Mouse (Mus musculus) right cerebral cortex, postnatal 14 days (tissue): ENCODE measurements around the gene 6330409D20Rik.

Source experiments
- DNase-seq: peaks from one replicate; pipeline ENCODE4 v3.0.0; 2022

The 6330409D20Rik gene

DNA sequence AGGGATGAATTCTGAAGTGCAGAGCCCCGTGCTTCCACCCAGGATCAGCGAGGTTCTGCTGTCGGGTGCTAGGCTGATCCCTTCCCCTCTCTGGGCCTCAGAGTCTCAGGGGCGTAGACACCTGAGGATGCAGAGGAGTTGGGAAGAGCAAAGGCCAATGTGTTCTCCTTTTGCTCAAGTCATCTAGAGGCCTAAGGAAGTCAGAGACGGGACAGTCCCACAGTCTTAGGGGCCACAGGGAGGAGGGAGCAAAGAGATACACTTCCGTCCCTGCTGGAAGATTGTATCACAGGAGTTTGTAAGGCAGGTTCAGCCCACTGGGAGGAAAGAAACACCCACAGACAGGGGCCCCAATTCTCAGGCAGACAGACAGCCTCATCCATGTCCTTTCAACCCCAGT lies 18.8 kb downstream of the 6330409D20Rik start:
- no peak for DNase-seq

DNA sequence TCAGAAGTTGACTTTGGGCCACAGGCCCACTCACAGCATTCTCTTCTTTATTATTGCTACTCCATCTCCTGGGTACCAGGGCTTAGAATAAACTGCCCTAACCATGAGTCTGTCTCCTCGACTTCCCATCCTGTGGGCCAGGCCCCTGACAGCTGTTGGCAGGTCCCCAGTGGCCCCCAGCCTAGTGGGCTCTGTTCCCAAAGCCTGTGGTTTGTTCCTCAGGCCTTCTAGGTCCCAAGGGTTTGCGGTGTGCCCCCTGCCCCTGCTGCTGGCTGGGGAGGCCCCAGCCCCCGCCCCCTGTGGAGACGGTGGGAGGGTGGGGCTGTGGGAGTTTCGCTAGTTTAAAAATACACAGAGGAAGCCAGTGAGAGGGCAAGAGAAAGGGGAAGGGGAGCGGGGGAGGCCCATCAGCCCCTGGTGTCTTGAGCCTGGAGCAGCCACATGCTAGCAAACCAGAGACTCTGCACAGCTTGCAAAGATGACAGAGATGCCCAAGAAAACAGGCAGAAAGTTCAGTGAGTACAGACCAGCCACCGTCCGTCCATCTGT lies 20.1 kb downstream of the 6330409D20Rik start, which contains the start of gene Sh2d3c:
TSS of gene Sh2d3c (plus strand) at position 375 of the 549 bp plus-strand sequence.
- no peak for DNase-seq

- DNase-seq = no peak
Measured at GRCm38 (mm10) chr2:32720053-32720452, 20.8 kb downstream of the 6330409D20Rik start.

DNA sequence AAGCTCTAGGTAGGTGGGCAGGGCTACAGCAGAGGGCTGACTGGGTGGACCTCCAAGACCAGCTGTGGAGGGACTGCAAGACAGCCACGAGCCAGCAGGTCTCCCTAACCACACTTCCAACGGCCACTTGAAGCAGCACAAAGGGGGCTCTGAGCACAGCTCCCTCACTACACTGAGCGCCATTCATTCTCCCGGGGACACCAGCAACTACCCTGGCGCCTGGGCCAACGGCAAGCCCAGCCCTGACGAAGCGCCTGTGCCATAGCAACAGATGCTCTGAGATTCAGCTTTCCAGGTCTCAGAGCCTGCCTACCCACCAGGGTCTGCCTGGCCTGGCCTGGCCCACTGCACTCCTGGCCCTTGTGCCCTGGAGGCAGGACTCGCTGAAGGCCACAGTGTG lies 22.1 kb downstream of the 6330409D20Rik start:
- DNase-seq = peak; percentile 38

GRCm38 (mm10) chr2:32714987-32715425 lies 25.8 kb downstream of the 6330409D20Rik start:
- DNase-seq = no peak

GRCm38 (mm10) chr2:32714117-32714986 lies 26.5 kb downstream of the 6330409D20Rik start:
- no peak for DNase-seq

DNA sequence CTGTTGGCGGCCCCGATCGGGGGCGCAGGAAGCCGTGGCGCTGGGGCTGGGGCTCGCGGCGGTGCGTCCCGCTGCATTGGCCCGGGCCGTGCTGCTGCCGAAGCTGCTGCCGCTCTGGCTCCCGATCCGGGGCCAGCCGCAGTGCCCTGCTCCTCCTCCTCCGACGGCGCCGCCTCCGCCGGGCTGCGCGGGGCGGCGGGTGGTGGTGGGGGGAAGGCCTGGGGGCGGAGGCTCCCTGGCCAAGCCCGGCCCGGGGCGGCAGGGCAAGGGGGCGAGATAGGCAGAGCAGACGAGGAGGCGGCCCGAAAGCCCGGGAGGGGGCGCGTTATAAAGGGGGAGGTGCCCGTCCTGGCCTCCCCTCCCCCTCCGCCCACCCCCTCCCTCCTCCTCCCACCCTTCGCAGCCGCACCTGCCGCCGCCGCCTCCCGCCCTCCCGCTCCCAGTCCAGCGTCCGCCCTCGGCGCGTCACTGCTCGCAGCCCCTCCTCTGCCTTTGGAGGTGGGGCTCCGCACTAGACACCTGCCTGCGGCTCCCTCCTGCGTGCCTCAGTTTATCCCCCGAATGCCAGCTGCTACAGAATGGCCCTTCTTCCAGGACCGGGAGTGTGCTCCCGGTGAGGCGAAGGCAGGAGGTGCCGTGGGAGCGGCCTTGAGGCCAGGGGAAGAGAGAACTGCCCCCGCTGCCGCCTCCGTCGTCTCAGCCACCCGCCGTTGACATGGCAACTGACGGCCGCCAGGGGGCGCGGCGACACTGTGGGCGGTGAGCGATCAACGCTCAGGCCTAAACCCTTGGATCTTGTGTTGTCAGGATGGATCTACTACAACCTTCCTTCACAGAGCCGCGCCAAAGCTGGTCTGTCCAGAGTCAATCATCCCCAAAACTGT lies 27.6 kb downstream of the 6330409D20Rik start, which contains the start of gene Cdk9:
TSS of gene Cdk9 (minus strand) at position 143 of the 884 bp plus-strand sequence.
- peak; percentile 82 for DNase-seq

GRCm38 (mm10) chr2:32712586-32712933 lies 28.3 kb downstream of the 6330409D20Rik start:
- peak; percentile 95 for DNase-seq

DNA sequence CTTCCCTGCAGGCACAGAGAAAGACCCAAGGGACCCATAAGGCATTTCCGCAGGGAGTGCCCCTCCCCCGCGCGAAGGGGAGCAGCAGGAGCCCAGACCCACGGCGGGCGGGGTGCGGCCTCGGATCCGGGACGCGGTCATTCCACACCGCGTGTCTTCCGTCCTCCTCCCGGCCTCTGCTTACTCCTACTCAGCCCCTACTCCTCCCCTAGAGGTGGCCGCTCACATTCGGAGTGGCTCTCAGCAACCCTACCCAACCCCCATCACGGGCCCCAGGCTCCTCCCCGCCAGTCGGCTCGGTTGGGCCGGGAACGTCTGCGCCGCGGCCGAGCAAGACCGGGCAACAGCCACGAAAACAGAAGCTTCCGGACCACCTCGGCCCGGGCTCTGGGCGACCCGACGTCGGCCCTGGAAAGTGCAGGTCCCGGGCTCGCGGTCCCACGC lies 28.7 kb downstream of the 6330409D20Rik start:
- peak; percentile 60 for DNase-seq

- no peak for DNase-seq
Measured at GRCm38 (mm10) chr2:32711301-32712056, 29.3 kb downstream of the 6330409D20Rik start.

- DNase-seq = no peak
Measured at GRCm38 (mm10) chr2:32710425-32710824, 30.4 kb downstream of the 6330409D20Rik start.

GRCm38 (mm10) chr2:32709521-32710137 lies 31.2 kb downstream of the 6330409D20Rik start:
- no peak for DNase-seq

- peak; percentile 71 for DNase-seq
Measured at GRCm38 (mm10) chr2:32708643-32709042, 32.2 kb downstream of the 6330409D20Rik start.

DNA sequence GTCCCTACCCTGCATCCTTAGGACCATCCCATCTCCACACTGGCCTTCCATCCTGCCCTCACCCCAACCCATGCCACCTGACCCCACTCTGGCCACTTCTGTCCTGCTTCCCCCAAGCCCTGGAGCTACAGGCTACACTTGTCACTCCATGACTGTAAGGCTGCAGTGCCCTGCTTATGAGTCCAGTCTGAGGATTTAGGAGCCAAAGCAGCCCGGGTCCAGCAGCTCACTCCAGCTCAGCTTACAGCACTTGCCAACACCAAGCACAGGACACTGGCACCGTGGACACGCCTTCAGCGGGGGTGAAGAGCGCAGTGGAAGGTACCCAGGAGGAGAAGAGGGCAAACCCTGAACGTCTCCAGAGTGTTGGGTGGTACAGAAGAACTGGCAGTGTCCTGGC lies 33.8 kb downstream of the 6330409D20Rik start:
- no peak for DNase-seq

- DNase-seq = no peak
Measured at GRCm38 (mm10) chr2:32705018-32705417, 35.8 kb downstream of the 6330409D20Rik start.

GRCm38 (mm10) chr2:32704021-32704421 lies 36.8 kb downstream of the 6330409D20Rik start, which contains the start of gene Fpgs:
Fpgs (minus strand) TSS chr2:32704145.
- DNase-seq = no peak

- DNase-seq = no peak
Measured at GRCm38 (mm10) chr2:32703046-32703445, 37.8 kb downstream of the 6330409D20Rik start.

DNA sequence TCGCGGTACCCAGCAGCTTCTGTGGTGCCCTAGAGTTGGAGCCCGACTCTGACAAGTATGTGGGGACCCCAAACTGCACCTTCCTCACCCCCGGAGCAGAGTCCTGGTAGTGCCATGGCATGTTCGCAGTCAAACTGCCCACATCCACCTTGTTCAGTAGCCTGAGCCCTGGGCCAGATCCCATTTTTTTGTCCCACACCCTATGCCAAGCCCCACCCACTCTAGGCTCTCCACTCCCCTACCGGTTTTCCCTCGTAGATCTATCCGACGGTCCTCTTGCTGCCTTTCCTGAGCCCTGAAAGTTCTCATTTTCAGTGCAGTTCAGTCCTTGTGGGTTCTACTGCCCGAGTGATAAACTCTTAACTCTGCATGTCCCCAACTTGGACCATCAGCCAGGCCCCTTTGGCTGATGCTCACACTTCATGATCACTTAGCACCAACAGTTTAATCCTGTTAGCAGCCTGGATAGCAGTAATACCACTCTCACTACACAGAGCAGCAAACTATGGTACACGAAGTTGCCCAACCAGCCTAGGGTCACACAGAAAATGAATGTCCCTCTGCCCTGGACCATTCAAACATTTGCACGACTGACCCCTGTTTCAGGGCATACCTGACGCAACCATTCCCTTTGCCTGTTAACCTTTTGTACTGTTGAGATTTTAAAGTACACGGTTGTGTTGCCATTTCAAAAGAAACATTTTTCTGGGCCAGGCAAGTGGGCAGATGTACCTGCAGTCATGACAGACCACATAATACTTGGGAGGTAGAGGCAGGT lies 39.7 kb downstream of the 6330409D20Rik start:
- no peak for DNase-seq

DNA sequence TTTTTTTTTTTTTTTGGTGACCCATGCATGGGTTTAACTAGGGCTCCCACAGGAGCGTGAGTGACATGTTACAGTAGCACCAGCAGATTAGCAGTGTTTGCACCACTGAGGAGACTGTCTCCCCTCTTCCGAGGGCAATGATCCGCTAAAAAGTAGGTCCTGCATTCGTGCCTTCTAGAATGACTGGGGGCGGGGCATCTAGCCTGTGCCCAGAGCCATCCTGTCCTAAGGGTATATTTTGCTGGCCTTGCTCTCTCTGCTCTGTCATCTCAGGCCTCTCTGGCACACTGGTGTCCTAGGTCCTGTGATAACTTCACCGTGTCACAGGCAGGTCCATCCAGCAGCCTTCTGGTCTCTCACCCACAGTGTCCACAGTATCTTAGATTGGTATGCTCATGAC lies 41.1 kb downstream of the 6330409D20Rik start:
- DNase-seq = no peak

GRCm38 (mm10) chr2:32694691-32695090 lies 46.1 kb downstream of the 6330409D20Rik start:
- no peak for DNase-seq
